Mouse (Mus musculus) intestine, postnatal 0 days (tissue): ENCODE results near the gene Ugt1a6b. TPM values are rescaled to one million over a fixed set of nuclear protein-coding genes. Genes with fewer than 3 reads are reported as not detected.

ENCODE experiments used
- ATAC-seq: fragments of 200-750 bp; cut with Nextera tagmentation; 2 replicates; pipeline ENCODE4 v1.8.0; 2017; ENCODE audit warnings: mild to moderate bottlenecking, moderate TSS enrichment, moderate library complexity
- H3K27ac ChIP-seq: fragments of 300-500 bp; sonication (generic); 2 replicates; pipeline ENCODE4 v1.5.1; 2014; ENCODE audit warnings: mild to moderate bottlenecking, low read depth, low read length, moderate library complexity
- H3K27me3 ChIP-seq: fragments of 300-500 bp; sonication (generic); replicated peaks from 2 replicates; pipeline ENCODE4 v1.6.1; 2014; ENCODE audit warnings: low read length, mixed read lengths; ENCODE audit not compliant: control insufficient read depth, insufficient read depth
- H3K36me3 ChIP-seq: fragments of 300-500 bp; sonication (generic); 2 replicates; pipeline ENCODE4 v1.6.1; 2014; ENCODE audit warnings: mild to moderate bottlenecking, moderate library complexity; ENCODE audit not compliant: control insufficient read depth, insufficient read depth
- H3K4me1 ChIP-seq: fragments of 300-500 bp; sonication (generic); replicated peaks from 2 replicates; pipeline ENCODE4 v1.6.1; 2014; ENCODE audit warnings: antibody characterized with exemption, low read length, mixed read lengths; ENCODE audit not compliant: control insufficient read depth, insufficient read depth
- H3K4me2 ChIP-seq: fragments of 300-500 bp; sonication (generic); replicated peaks from 2 replicates; pipeline ENCODE4 v1.6.1; 2014; ENCODE audit warnings: low read depth, mild to moderate bottlenecking, moderate library complexity
- H3K4me3 ChIP-seq: fragments of 300-500 bp; sonication (generic); 2 replicates; pipeline ENCODE4 v1.5.1; 2014; ENCODE audit warnings: low read depth, low read length
- H3K9ac ChIP-seq: fragments of 300-500 bp; sonication (generic); 2 replicates; pipeline ENCODE4 v1.6.1; 2014; ENCODE audit warnings: mild to moderate bottlenecking, low read depth, low read length
- H3K9me3 ChIP-seq: fragments of 300-500 bp; sonication (generic); 2 replicates; pipeline ENCODE4 v1.6.1; 2016; ENCODE audit warnings: mixed run types; ENCODE audit not compliant: control insufficient read depth
- CTCF ChIP-seq: sonication (generic); IDR thresholded peaks from 2 replicates; pipeline ENCODE4 v1.5.1; 2016; ENCODE audit warnings: low read depth, mild to moderate bottlenecking, control low read depth, antibody characterized with exemption, moderate library complexity
- WGBS: fragments of 180-500 bp; shearing (Covaris S2); extraction: QIAGEN DNeasy Blood & Tissue Kit; methylation state at CpG from one replicate; pipeline ENCODE4 v1.1.7; 2014; 5-methylcytosine and 5-hydroxymethylcytosine counted together
- polyA plus RNA-seq: library from polyadenylated mRNA; unstranded; fragments of >200 nt; fragmentation: Nextera tagmentation; extraction: Ambion mirVana; gene quantifications from 2 replicates; pipeline ENCODE4 v1.2.1, GENCODE M21; 2015

Ugt1a6b gene
- polyA plus RNA-seq, 1 experiment from 2014 or later, result 0.35 TPM

DNA sequence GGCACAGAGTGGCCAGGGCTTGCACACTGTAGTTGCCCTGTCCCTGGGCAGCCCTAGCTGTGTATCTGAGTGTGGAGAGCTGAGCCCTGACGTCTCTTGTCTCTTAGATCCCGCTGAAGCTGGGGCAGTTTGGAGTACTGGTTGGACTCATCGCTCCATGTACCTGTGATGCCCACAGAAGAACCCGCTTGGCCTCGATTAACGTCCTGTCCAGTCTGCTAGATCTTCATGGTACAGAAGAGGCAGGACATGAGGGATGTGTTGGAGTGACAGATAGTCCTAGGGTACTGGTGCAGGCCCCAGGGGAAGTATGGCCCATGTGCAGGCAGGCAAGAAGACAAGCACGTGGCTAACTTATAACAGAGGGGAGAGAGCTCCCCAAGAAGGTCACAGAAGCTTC is 146.5 kb downstream of the Ugt1a6b start:
- Histone ChIP-seq H3K27ac (no peak overlapping the region), H3K27me3 (no peaks in the 10 kb centered on the region), H3K9ac (no peak overlapping the region), H3K4me2 (no peak overlapping the region), H3K36me3 (no peaks in the 10 kb centered on the region), H3K9me3 (peaks cover 43% of the 10 kb centered on the region), H3K4me1 (no peaks in the 10 kb centered on the region), H3K4me3 (no peak overlapping the region)
- TF ChIP-seq CTCF, result no peak
- no peak for ATAC-seq
- WGBS, result 80% methylated on average over 7 of the region's 7 CpGs

DNA sequence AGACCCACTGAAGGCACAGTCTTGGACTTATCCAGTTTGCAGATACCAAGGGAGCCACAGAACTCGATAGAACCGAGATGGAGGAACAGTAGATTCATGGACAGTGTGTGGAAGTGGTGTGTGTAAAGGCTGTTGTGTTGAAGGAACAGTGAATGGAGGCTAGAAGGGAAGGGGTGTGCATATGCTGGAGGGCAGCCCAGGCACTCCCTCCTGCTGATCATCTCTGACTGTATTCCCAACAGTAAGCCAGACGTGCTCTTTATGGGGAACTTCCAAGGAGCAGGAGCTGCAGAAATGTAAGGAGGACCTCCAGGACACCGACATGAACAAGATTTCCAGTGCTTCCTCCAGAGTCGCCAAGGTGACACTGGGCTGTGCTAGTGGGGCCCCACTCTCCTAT is 147.0 kb downstream of the Ugt1a6b start:
- no peaks in the 10 kb centered on the region for H3K27me3 ChIP-seq
- H3K9me3 ChIP-seq, result peaks cover 43% of the 10 kb centered on the region
- no peak overlapping the region for H3K9ac ChIP-seq
- H3K4me2 ChIP-seq, result no peak overlapping the region
- H3K4me1 ChIP-seq, result no peaks in the 10 kb centered on the region
- H3K27ac ChIP-seq, result no peak overlapping the region
- WGBS, result 78% methylated on average over 5 of the region's 5 CpGs
- no peak overlapping the region for H3K4me3 ChIP-seq
- ATAC-seq, result no peak
- no peaks in the 10 kb centered on the region for H3K36me3 ChIP-seq
- TF ChIP-seq CTCF, result no peak

DNA sequence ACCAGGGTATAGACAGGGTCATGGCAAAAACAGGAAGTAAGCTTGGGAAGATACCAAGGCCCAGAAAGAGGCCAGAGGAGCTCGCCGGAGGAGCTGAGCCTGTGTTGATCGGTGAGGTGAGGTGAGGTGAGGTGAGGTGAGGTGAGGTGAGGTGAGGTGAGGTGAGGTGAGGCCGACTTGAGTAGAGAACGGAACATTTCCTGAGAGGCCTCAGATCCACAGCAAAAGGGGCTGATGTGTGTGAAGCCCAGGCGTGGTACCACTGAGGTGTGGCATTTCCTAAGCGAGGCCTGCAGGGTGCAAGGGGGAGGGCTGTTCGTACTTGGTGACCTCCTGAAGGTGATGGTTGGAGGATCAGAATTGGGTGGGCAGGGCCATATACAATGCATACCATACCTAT is 150.1 kb downstream of the Ugt1a6b start:
- peaks cover 25% of the 10 kb centered on the region for H3K9me3 ChIP-seq
- WGBS, result 66% methylated on average over 8 of the region's 8 CpGs
- ATAC-seq, result peak; percentile 17; the same call in 1 of the 2 replicates

DNA sequence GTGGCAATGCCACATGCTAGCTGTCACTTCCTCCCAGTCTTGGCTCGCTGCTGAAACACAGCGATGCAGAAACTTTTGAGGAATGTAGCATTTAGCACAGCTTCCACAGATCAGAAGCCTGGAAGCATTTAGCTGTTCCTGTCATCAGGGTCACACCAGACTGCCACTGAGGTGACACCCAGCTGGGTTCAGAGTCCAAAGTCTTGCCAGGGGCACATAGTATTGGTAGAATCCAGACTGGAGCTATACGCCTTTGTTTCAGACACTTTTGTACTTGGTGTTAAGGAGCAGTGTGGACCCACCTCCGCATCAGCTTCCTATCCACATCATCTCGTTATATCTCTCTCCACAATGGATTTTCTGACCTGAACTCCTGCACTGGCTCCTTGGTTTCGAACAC is 150.5 kb downstream of the Ugt1a6b start:
- TF ChIP-seq CTCF, result no peak
- Histone ChIP-seq H3K27me3 (no peaks in the 10 kb centered on the region), H3K36me3 (no peaks in the 10 kb centered on the region), H3K27ac (no peak overlapping the region), H3K4me2 (no peak overlapping the region), H3K4me3 (no peak overlapping the region), H3K9me3 (peaks cover 25% of the 10 kb centered on the region), H3K9ac (no peak overlapping the region), H3K4me1 (no peaks in the 10 kb centered on the region)
- 69% methylated on average over 6 of the region's 6 CpGs for WGBS
- peak; percentile 44 for ATAC-seq

More for the DNA sequence above, 150.1 kb downstream of the Ugt1a6b start:
- no peak overlapping the region for H3K9ac ChIP-seq
- TF ChIP-seq CTCF, result no peak
- no peaks in the 10 kb centered on the region for H3K27me3 ChIP-seq
- H3K4me1 ChIP-seq, result no peaks in the 10 kb centered on the region
- no peaks in the 10 kb centered on the region for H3K36me3 ChIP-seq
- no peak overlapping the region for H3K27ac ChIP-seq
- H3K4me3 ChIP-seq, result no peak overlapping the region
- H3K4me2 ChIP-seq, result no peak overlapping the region

DNA sequence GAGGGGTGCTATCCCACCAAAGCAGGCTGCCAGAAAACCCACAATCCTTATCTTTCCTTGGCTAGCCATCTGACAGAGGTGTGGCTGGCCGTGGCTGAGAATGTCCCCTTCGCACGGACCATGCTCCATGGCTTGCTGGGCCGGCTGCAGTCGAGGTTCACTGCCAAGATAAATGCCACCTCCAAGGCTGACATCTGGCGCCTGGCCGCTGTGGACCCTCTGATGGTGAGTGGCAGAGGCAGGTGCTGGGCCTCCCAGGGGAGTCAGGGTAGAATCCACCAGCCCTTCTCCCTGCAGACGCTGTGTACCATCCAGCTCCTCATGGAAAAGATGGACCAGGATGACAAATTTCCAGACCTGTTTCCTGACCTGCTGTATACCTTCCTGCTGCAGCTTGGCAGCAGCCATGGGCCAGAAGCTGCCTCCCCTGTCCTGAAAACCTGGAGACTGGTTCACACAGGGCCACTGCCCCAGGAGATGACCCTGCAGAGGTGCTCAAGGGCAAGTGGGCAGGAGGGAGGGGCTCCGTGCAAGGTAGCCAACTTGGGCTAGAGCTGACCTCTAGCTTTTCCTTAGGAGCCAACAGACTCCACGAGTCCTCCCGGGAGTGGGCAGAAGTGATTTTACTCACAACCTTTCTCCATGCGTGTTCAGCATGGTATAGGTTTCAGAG is 151.9 kb downstream of the Ugt1a6b start:
- Histone ChIP-seq H3K27ac (no peak overlapping the region), H3K27me3 (no peaks in the 10 kb centered on the region), H3K4me1 (peaks cover 3% of the 10 kb centered on the region), H3K4me3 (no peak overlapping the region), H3K9ac (no peak overlapping the region), H3K9me3 (peaks cover 22% of the 10 kb centered on the region), H3K4me2 (no peak overlapping the region), H3K36me3 (peaks cover 7% of the 10 kb centered on the region; the same call in 1 of the 2 replicates)
- 85% methylated on average over 12 of the region's 12 CpGs for WGBS
- no peak for ATAC-seq
- TF ChIP-seq CTCF, result no peak

DNA sequence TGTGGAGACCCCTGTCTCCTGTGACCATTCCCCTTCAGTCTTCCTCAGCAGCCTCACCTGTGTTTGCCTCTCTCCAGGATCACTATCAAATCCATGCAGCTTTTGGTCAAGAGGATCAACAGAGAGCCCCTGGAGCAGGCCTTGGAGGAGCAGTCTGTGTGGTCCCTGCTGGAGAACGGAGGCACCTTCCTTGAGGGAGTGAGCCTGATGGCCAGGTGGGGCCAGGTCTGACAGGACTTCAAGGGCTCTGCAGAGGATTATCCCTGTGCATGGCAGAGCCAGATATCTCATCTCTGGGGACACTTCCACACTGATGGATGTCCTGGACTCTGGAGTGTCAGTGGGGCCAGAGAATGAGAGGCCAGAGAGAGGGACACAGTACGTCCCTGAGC is 152.4 kb downstream of the Ugt1a6b start:
- H3K9ac ChIP-seq, result no peak overlapping the region
- TF ChIP-seq CTCF, result no peak
- no peak overlapping the region for H3K4me3 ChIP-seq
- H3K4me1 ChIP-seq, result peaks cover 8% of the 10 kb centered on the region
- H3K9me3 ChIP-seq, result peaks cover 18% of the 10 kb centered on the region; the same call in 1 of the 2 replicates
- H3K27me3 ChIP-seq, result no peaks in the 10 kb centered on the region
- WGBS, result 59% methylated on average over 2 of the region's 2 CpGs
- H3K27ac ChIP-seq, result no peak overlapping the region
- no peak for ATAC-seq
- H3K36me3 ChIP-seq, result peaks cover 12% of the 10 kb centered on the region
- no peak overlapping the region for H3K4me2 ChIP-seq
